Mouse (Mus musculus) liver, adult 2 months (tissue): ENCODE results near the gene Pde9a.

Experiments
- CTCF ChIP-seq: fragments of 200-500 bp; IDR thresholded peaks from 2 replicates; pipeline ENCODE4 v1.5.1; 2011; ENCODE audit warnings: low read depth, low read length, control low read depth
- POLR2A ChIP-seq: fragments of 200-500 bp; IDR thresholded peaks from 2 replicates; pipeline ENCODE4 v1.6.1; 2011; ENCODE audit warnings: low read length, control low read depth; ENCODE audit not compliant: insufficient read depth; ENCODE audit errors: extremely low read depth

DNA sequence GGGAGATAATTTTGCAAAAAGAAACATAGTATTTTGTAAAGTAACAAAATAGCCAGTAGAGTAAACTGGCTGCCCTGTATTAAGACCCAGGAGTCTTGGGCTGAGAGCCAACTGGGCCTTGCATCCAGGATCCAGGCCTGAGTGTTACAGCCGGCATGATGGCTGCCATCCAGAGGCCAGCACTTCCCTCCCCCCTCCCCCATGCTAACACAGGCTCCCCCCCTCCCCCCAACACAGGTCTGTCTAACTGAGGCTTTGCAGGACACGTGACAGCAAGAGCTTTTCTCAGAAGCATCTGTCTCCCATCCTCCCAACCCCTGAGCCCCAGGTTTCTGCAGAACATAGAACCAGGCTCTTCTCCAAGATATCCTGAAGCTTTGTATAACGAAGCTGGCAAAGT lies 134.9 kb downstream of the Pde9a start:
- TF ChIP-seq CTCF (no peak), POLR2A (no peak)
